Mouse (Mus musculus) v-Abl transformed pro-B cells (cell line): ENCODE data around the gene Rmdn2.

Source experiments
- in situ Hi-C, 2 experiments: fragments of 400-800 bp; cut with MboI; formaldehyde crosslinking; loops; one replicate each; pipeline ENCODE4 v1.15.1; 2025; ENCODE audit not compliant: unreplicated experiment in 2 of 2

Rmdn2 gene

GRCm38 (mm10) chr17:79611545-79611944, at the start of gene Rmdn2:
TSS of gene Rmdn2 (plus strand) at chr17:79611863.
- in situ Hi-C loops: no loop called here

- in situ Hi-C loops: no loop called here
These were observed 48.5 kb upstream of the Rmdn2 start for GRCm38 (mm10) chr17:79563067-79563620.

GRCm38 (mm10) chr17:79563721-79564120, 47.9 kb upstream of the Rmdn2 start:
- in situ Hi-C loops: no loop called here

GRCm38 (mm10) chr17:79565241-79565961, 46.3 kb upstream of the Rmdn2 start:
- in situ Hi-C loops: no loop called here

- in situ Hi-C loops: no loop called here
These were observed 43.3 kb upstream of the Rmdn2 start for GRCm38 (mm10) chr17:79568401-79568800.

DNA sequence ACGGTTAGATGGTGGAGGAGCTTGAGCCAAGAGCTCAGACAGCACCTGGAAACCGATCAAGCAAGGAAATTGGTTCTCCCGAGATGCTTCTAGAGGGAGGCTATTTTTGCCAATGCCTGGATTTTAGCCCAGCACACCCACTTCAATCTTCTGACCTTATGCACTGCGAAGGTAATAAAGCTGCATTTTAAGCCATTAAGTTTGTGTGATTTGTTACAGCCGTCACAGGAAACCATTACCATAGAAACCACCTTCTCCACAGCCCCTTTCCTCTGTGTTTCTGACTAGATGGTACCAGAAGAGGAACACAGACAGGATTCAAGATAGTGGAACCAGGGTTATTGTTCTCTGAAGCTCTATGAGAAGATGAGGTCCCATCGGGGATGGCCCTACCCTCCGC, 33.3 kb upstream of the Rmdn2 start:
- in situ Hi-C loops: loop anchor here in 1 of 2 experiments (5.0 to 10.0 kb wide), 3 partner anchors 466 to 774 kb away; no protein-coding TSS in a partner anchor

DNA sequence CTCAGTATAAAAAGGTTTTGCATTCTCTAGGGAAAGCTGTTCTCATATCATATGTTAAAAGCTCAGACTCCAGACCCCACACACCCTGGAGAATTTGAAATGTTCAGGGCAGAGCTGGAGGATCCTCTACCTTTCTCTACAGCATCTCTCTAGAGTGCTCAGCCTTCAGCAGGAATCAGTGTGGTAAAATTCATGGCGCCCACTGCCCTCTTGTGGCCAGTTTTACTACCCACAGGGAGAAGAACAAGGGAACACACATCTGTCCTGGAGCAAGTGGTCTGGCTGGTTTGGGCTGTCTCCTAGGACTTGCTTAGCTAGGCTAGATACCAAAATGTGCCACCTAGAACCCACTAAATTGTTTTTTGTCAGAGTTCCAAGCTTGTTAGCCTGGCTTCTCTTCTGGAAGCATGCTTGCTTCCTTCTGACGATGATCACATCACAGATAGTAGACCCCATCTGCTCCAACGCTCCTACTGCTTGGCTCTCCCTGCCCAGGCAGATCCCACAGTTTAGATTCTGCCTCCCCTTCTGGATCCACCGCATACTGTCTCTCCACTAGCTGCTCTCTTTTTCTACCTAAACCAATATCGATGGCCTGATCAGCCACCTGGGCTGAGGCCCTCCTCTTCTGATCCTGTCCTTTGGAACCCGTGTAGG, 31.3 kb upstream of the Rmdn2 start:
- in situ Hi-C loops: loop anchor here (5.0 to 10.0 kb wide), 3 partner anchors 773 to 983 kb away; no protein-coding TSS in a partner anchor

- in situ Hi-C loops: loop anchor here (5.0 to 10.0 kb wide), 3 partner anchors 776 to 986 kb away; no protein-coding TSS in a partner anchor
These were observed 28.2 kb upstream of the Rmdn2 start for GRCm38 (mm10) chr17:79583466-79583865.

DNA sequence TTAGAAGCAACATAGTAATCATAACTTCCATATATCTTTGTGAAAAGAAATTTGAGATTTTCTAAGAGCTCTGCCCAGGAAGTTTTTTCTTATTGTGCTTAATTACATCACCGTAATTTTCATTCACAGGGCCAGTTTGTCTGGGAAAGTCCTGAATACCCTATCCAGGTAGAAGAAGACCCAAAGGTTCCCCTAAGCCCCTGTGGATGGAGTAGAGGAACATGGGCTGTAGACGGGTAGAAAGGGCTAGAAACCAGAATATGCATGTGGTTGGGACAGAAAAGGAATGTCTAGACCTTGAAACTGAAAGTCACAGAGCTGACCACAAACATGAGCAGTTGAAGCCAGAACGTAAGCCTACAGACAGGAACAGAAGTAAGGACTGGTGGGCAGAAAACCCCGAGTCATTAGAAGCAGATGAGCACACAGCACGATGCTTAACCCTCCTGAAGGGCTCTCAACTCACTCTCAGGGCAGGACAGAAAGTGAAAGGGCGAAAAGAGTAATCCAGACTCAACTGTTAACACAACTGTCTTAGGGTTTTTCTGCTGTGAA, 27.3 kb upstream of the Rmdn2 start:
- in situ Hi-C loops: loop anchor here (5.0 to 10.0 kb wide), 3 partner anchors 777 to 987 kb away; no protein-coding TSS in a partner anchor

GRCm38 (mm10) chr17:79589913-79590312, 21.8 kb upstream of the Rmdn2 start:
- in situ Hi-C loops: loop anchor here in 1 of 2 experiments (10.0 kb wide), 1 partner anchor 985 kb away; no protein-coding TSS in a partner anchor

DNA sequence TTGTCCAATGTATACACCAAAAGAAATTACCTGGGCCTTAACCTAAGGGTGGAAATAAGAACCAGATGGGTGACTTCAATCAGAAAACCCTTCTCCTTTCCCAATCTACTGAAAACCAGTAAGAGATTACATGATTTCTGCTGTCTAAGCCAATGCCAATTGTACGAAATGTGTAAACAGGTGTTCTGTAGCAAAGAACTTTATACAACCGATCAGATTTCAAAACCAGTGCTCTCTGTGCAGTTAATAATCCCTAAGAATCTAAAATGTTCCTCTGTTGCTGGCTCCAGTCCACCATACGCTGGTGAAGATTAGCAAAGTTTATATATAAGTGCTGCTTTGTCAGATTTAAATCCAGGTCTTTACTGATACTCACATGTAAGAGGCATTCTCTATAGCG, 15.7 kb upstream of the Rmdn2 start:
- in situ Hi-C loops: no loop called here

- in situ Hi-C loops: no loop called here
These were observed 13.5 kb upstream of the Rmdn2 start for GRCm38 (mm10) chr17:79598151-79598550.

DNA sequence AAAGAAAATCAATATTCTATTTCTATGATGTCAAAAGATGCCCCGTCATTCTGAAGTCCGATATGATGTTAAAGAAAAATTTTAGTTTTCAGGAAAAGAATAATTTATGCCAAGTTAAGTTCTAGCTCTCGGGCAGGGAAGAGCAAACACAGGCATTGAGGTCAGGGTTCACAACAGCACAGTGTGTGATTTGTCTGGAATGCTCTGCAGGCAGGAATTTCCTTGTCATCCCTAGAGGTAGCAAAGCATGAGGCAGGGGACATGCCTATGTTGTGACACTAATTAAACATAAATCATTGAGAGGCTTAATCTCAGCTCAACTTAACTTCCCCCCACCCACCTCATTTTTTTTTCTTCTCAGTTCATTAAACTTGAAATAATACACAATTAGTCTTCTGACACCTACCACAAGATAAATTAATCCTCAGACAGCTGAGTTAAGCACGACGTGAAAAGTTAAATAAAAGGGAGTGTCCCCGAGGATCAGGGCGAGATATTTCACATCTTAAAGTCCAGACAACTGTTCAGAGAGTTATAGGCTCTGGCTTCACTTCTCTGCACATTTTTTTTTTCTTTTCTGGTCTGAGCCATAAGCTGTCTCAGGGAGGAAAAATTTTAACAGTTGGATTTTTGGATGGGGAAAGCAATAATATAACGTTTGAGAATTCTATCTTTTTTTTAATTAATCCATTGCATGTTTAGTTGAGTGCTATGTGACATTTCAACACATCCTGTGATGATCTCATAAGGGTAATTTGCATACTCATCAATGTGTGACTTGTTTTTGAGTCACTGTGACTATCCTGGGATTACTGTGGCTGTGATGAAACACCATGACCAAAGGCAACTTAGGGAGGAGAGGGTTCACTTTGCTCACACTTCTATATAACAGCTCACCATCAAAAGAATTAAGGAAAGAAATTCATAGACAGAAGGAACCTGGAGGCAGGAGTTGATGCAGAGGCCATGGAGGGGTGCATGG, 12.8 kb upstream of the Rmdn2 start:
- in situ Hi-C loops: no loop called here

DNA sequence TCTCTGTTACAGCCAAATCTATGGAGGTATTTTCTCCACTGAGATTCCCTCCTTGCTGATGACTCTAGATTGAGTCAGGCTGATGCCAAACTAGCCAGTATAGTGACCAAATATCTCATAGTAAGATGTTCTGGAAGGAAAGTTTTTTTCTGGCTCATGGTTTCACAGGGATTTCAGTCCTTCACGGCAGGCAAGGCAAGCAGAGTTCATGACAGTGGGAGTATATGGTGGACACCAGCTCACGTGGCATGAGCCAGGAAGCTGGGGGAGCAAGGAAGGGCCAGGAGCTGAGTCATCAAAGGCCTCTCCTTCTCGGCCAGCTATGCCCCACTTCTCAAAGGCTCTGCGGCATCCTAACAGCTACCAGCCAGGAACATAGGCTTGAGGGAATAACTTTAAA, 11.6 kb upstream of the Rmdn2 start:
- in situ Hi-C loops: no loop called here

DNA sequence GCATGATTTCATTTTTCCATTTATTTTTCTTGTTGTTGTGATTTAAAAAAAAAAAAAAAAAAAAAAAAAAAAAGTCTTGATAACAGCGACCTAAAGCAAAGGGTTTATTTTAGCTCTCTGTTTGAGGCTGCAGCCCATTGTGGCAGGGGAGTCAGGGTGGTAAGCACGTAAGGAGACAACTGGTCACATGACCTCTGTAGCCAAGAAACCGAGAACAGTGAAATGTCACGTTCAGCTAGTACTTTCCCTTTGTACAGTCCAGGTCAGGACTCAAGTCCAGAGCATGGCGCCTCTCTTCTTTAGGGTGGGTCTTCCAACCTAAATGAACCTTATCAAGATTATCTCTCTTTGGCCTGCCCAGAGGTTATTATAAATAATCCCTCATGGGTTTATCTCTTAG, 9.3 kb upstream of the Rmdn2 start:
- in situ Hi-C loops: no loop called here

GRCm38 (mm10) chr17:79603427-79603826, 8.2 kb upstream of the Rmdn2 start:
- in situ Hi-C loops: no loop called here

DNA sequence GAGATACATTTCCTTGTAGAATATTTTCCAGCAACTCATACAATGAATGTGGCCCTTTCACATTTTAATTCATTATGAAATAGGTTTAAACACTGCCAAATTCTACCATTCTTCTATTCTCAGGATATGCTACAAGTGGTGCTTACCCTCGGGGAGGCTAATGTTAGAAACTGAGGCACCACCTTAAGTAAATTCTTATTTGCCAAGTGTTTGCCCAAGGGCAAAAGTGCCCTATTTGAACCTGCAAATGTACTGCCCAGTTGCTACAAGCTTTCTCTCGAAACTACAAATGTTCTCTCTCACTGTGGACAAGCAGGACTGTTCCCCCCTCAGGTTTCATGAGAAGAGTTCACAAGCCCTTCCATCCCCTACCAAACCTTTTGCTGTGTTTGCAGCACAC, 5.9 kb upstream of the Rmdn2 start:
- in situ Hi-C loops: no loop called here

GRCm38 (mm10) chr17:79609697-79610096, 2.0 kb upstream of the Rmdn2 start:
- in situ Hi-C loops: no loop called here

DNA sequence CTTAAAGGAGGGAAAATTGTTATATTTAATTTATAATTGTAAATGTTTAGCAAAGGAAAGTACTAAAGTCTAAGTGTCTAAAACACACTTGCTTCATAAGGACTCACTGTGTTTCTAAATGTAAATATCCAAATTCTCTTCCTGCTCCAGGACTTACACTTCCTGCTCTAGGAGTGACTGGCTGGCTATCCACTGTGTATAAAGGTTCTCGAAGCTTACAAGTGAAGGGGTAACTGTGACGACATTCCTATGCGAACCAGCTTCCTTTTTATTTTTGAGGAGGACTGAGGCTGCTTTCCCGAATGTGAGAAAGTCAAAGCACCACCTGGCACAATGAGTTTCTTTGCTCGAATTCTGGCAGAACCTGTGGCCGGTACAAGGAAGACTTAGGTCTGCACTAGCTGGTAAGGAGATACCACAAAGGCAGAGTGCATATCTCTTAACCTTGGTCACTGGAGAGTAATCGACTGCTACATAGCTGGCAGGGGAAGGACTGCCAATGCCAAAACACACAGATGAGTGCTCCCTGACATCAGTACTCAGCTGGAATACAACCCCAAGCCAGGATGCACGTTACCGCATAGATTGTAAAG, 1.4 kb upstream of the Rmdn2 start:
- in situ Hi-C loops: no loop called here
